Mouse (Mus musculus) ES-E14 (cell line): Measurements from ENCODE around the gene Ganab. TPM values are rescaled to one million over a fixed set of nuclear protein-coding genes. Genes with fewer than 3 reads are reported as not detected.
A peak's percentile ranks its signal among the peaks of the same experiment; 100 is the strongest.

ENCODE experiments used
- DNase-seq: peaks from one replicate; pipeline ENCODE4 v3.0.0-alpha.2; 2013; ENCODE audit warnings: low read depth, low spot score
- H3K27ac ChIP-seq: 2 replicates; pipeline ENCODE4 v1.5.1; 2012; ENCODE audit warnings: low read depth, mild to moderate bottlenecking, low read length, moderate library complexity, mixed read lengths; ENCODE audit not compliant: poor library complexity, insufficient read depth, severe bottlenecking
- H3K36me3 ChIP-seq: 2 replicates; pipeline ENCODE4 v1.6.1; 2012; ENCODE audit warnings: mild to moderate bottlenecking, low read length, moderate library complexity, mixed read lengths; ENCODE audit not compliant: control insufficient read depth, poor library complexity, insufficient read depth, severe bottlenecking
- H3K4me1 ChIP-seq, 2 experiments: fragments of 150-350 bp in 1 of 2; sonication (generic) in 1 of 2; 2 replicates each; pipeline ENCODE4 v1.6.1; 2012; ENCODE audit warnings: low read length in 2 of 2, mild to moderate bottlenecking in 1 of 2, mixed read lengths in 1 of 2; ENCODE audit not compliant: control insufficient read depth in 2 of 2, insufficient read depth in 2 of 2, poor library complexity in 1 of 2
- H3K4me3 ChIP-seq, 2 experiments: fragments of 150-350 bp in 1 of 2; sonication (generic) in 1 of 2; 2 replicates each; pipeline ENCODE4 v1.5.1; 2012; ENCODE audit warnings: low read length in 2 of 2, low read depth in 1 of 2, mild to moderate bottlenecking in 1 of 2, mixed read lengths in 1 of 2; ENCODE audit not compliant: insufficient read depth in 1 of 2, poor library complexity in 1 of 2, severe bottlenecking in 1 of 2
- H3K9ac ChIP-seq: 2 replicates; pipeline ENCODE4 v1.6.1; 2012; ENCODE audit warnings: low read depth, mild to moderate bottlenecking, low read length, mixed read lengths; ENCODE audit not compliant: poor library complexity, insufficient read depth, severe bottlenecking
- H3K9me3 ChIP-seq: fragments of 150-350 bp; sonication (generic); 2 replicates; pipeline ENCODE4 v1.6.1; 2012; ENCODE audit warnings: low read depth, mild to moderate bottlenecking, low read length; ENCODE audit not compliant: control insufficient read depth, insufficient read depth
- CHD2 ChIP-seq: IDR thresholded peaks from 2 replicates; pipeline ENCODE4 v1.6.1; 2014; ENCODE audit warnings: mild to moderate bottlenecking, low read depth, low read length, inconsistent platforms
- HCFC1 ChIP-seq: IDR thresholded peaks from 2 replicates; pipeline ENCODE4 v1.6.1; 2012; ENCODE audit warnings: low read length, inconsistent platforms, borderline replicate concordance; ENCODE audit not compliant: insufficient read depth
- MAFK ChIP-seq: IDR thresholded peaks from 2 replicates; pipeline ENCODE4 v1.6.1; 2014; ENCODE audit warnings: mild to moderate bottlenecking, low read depth, low read length, inconsistent platforms; ENCODE audit not compliant: insufficient read depth
- ZC3H11A ChIP-seq: IDR thresholded peaks from 2 replicates; pipeline ENCODE4 v1.6.1; 2012; ENCODE audit warnings: low read depth, mild to moderate bottlenecking, inconsistent platforms, low read length, borderline replicate concordance
- ZNF384 ChIP-seq: IDR thresholded peaks from 2 replicates; pipeline ENCODE4 v1.6.1; 2012; ENCODE audit warnings: low read depth, low read length, inconsistent platforms
- in situ Hi-C, 2 experiments: fragments of 600-800 bp; cut with MboI; formaldehyde crosslinking; loops; one replicate each; pipeline ENCODE4 v1.15.1; 2025; ENCODE audit warnings: low sequenced_read_pairs in 2 of 2, inconsistent platforms in 1 of 2; ENCODE audit not compliant: unreplicated experiment in 2 of 2
- total RNA-seq: library from RNA; depleted of rRNA; stranded (reverse); fragments of 300-350 nt; gene quantifications from 2 replicates; pipeline ENCODE4 v1.2.3, GENCODE M21; 2012

The Ganab gene
- total RNA-seq, 1 experiment, result 321 TPM

DNA sequence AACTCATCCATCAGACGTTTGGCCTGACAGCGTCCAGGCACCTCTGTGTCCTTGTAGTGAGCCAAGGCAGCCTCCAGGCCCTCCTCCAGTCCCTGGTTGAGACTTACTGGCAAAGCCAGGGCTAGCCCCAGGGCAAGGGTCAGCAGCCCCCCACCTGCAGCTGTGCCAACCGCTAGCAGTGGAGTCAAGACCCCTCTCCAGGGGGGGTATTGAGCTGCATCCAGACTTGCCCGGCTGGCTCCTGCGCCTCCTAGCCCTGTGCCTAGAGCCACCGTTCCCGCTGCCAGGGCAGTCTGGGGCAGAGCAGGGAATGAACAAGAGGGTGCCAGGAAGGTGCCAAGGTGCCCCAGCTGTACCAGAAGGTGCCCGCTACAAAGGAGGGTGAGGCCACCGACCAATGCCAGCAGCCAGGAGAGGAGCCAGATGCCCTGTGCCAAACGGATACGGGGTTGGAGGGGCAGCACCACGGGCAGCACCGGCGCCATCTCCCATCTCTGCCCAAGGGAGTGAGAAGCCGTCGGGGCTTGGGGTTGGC lies 30.9 kb downstream of the Ganab start:
- Histone ChIP-seq H3K27ac (no peak overlapping the region; the same call in 1 of the 2 replicates), H3K36me3 (no peaks in the 10 kb centered on the region; the same call in 1 of the 2 replicates), H3K4me3 (peak overlapping the region; percentile 83 to 85), H3K9ac (peak overlapping the region; percentile 45; the same call in 1 of the 2 replicates), H3K9me3 (no peaks in the 10 kb centered on the region), H3K4me1 (peaks cover 0 to 8% of the 10 kb centered on the region in 2 experiments; a peak in 1 of 4 replicates)
- TF ChIP-seq ZC3H11A (no peak), HCFC1 (no peak), ZNF384 (no peak), CHD2 (no peak), MAFK (no peak)
- no peak for DNase-seq
- in situ Hi-C loops, result no loop called here

DNA sequence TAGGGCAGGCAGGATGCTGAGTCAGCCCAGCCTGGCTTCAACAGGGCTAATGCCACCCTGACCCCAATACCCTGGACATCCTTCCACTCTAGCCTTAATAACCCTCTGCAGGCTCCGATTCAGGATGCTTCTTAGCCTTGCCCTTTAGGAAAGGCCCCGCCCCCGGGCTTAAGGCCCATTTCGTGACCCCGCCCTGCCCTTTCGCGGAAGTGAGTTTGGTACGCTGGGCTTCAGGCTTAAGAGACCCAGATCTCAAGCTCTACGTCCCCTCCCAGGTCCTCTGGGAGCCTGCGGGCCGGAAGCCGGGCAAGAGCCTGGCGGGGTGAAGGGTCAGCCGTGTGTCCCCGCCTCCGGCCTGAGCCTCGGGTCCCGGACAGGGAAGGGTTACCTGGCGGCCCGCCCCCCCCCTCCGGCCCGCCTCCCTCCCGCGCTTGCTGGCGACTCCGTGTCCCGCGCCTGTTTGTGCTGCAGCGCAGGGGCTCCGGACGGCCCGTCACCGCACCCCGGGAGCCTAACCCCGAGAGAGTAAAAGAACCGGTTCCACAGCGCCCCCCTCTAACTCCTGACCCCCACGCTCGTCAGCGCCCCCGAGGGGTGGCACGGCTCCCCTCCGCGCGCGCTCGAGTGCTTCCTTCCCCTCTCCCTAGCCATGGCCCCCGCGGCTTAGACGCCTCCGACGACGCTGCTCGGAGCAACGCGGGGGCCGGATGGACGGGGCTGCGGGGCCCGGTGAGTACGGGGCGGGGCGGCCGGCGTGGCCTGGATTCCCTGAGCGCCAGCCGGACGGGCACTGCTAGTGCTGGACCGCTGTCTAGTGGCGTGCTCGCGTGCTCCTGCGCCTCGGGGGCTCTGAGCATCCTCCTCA lies 31.6 kb downstream of the Ganab start, which contains the start of the genes Rom1 and Eml3:
Gene Rom1 (minus strand): TSS at position 133 of the 865 bp plus-strand sequence.
Gene Eml3 (plus strand): TSS at position 329 of the 865 bp plus-strand sequence.
- H3K4me3 ChIP-seq, result peak within 1 kb of the TSS; percentile 83 to 85
- in situ Hi-C loops, result no loop called here
- peaks cover 0 to 8% of the 10 kb centered on the region in 2 experiments; a peak in 1 of 4 replicates for H3K4me1 ChIP-seq
- peak; percentile 85 for DNase-seq
- no peaks in the 10 kb centered on the region; the same call in 1 of the 2 replicates for H3K36me3 ChIP-seq
- no peak within 1 kb of the TSS; the same call in 1 of the 2 replicates for H3K27ac ChIP-seq
- TF ChIP-seq MAFK, result peak; percentile 63; the same call in 1 of the 2 replicates
- no peak for TF ChIP-seq HCFC1
- H3K9me3 ChIP-seq, result no peaks in the 10 kb centered on the region
- H3K9ac ChIP-seq, result peak within 1 kb of the TSS; percentile 80

DNA sequence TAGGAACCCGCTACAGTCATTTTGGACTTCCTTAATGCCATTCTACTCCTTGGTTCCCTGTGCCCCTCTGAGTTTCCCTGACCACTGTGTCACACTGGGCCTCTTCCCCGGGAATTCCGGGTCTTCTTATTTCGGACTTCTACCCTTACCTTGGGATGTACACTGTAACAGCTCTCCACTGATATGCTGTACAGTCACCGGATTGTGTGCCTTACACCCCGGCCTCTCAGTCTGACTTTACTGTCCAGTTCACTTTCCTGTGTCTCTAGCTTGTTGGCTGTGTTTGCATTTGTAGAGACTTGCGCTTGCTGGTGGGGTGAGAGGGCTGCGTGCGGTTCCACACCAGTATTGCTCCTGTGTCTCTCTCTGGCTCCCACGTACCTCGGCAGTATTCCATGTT lies 32.2 kb downstream of the Ganab start:
- TF ChIP-seq ZNF384 (no peak), MAFK (no peak), ZC3H11A (no peak), HCFC1 (no peak), CHD2 (no peak)
- H3K4me3 ChIP-seq, result peak overlapping the region; percentile 83 to 85
- peaks cover 0 to 8% of the 10 kb centered on the region in 2 experiments; a peak in 1 of 4 replicates for H3K4me1 ChIP-seq
- H3K36me3 ChIP-seq, result peaks cover 2% of the 10 kb centered on the region; the same call in 1 of the 2 replicates
- H3K9me3 ChIP-seq, result no peaks in the 10 kb centered on the region
- in situ Hi-C loops, result no loop called here
- DNase-seq, result no peak
- no peak overlapping the region for H3K27ac ChIP-seq
- H3K9ac ChIP-seq, result peak overlapping the region; percentile 80; the same call in 1 of the 2 replicates

DNA sequence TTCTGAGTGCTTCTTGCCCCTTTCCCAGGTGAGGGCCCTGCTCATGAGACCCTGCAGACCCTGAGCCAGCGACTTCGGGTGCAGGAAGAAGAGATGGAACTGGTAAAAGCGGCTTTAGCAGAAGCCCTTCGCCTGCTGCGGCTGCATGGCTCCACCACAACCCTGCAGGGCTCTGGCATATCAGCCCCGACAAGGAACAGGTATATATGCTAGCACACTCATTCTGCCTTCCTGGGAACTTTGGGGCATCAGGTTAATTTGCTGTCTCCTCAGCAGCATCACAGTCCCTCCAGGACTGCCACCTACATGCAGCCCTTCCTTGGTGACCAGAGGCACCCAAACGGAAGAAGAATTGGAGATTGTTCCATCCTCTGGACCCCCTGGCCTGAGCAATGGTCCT lies 32.9 kb downstream of the Ganab start:
- no peak for DNase-seq
- peaks cover 0 to 8% of the 10 kb centered on the region in 2 experiments; a peak in 1 of 4 replicates for H3K4me1 ChIP-seq
- no peak overlapping the region for H3K4me3 ChIP-seq
- peaks cover 2% of the 10 kb centered on the region; the same call in 1 of the 2 replicates for H3K36me3 ChIP-seq
- no peak overlapping the region for H3K27ac ChIP-seq
- no peak overlapping the region for H3K9ac ChIP-seq
- in situ Hi-C loops, result no loop called here
- no peaks in the 10 kb centered on the region for H3K9me3 ChIP-seq
- TF ChIP-seq HCFC1 (no peak), ZNF384 (no peak), MAFK (no peak), ZC3H11A (no peak), CHD2 (no peak)
